Mouse (Mus musculus) hindbrain, embryonic 15.5 days (tissue): ENCODE results near the gene Glb1l3. TPM values are rescaled to one million over a fixed set of nuclear protein-coding genes. Genes with fewer than 3 reads are reported as not detected.

Source experiments
- ATAC-seq: fragments of 200-750 bp; cut with Nextera tagmentation; 2 replicates; pipeline ENCODE4 v1.8.0; 2017; ENCODE audit warnings: low read depth, moderate number of reproducible peaks, moderate TSS enrichment; ENCODE audit not compliant: low FRiP score
- H3K27ac ChIP-seq: fragments of 300-500 bp; sonication (generic); replicated peaks from 2 replicates; pipeline ENCODE4 v1.5.1; 2015; ENCODE audit warnings: mild to moderate bottlenecking, inconsistent platforms
- H3K27me3 ChIP-seq: fragments of 300-500 bp; sonication (generic); 2 replicates; pipeline ENCODE4 v1.6.1; 2015; ENCODE audit warnings: control low read depth, inconsistent platforms
- H3K36me3 ChIP-seq: fragments of 300-500 bp; sonication (generic); 2 replicates; pipeline ENCODE4 v1.6.1; 2015; ENCODE audit warnings: control low read depth, inconsistent platforms
- H3K4me1 ChIP-seq: fragments of 300-500 bp; sonication (generic); replicated peaks from 2 replicates; pipeline ENCODE4 v1.6.1; 2015; ENCODE audit warnings: control low read depth, inconsistent platforms
- H3K4me2 ChIP-seq: fragments of 300-500 bp; sonication (generic); 2 replicates; pipeline ENCODE4 v1.6.1; 2015; ENCODE audit warnings: moderate library complexity, mild to moderate bottlenecking, inconsistent platforms
- H3K4me3 ChIP-seq: fragments of 300-500 bp; sonication (generic); 2 replicates; pipeline ENCODE4 v1.5.1; 2015; ENCODE audit warnings: mild to moderate bottlenecking, inconsistent platforms
- H3K9ac ChIP-seq: fragments of 300-500 bp; sonication (generic); 2 replicates; pipeline ENCODE4 v1.6.1; 2015; ENCODE audit warnings: inconsistent platforms
- H3K9me3 ChIP-seq: fragments of 300-500 bp; sonication (generic); 2 replicates; pipeline ENCODE4 v1.6.1; 2016; ENCODE audit warnings: control low read depth, inconsistent platforms
- WGBS: fragments of 180-500 bp; shearing (Covaris S2); methylation state at CpG from one replicate; pipeline ENCODE4 v1.1.7; 2015; 5-methylcytosine and 5-hydroxymethylcytosine counted together
- polyA plus RNA-seq: library from polyadenylated mRNA; unstranded; fragments of >200 nt; fragmentation: Nextera tagmentation; extraction: Ambion mirVana; gene quantifications from 2 replicates; pipeline ENCODE4 v1.2.1, GENCODE M21; 2015

The Glb1l3 gene
- polyA plus RNA-seq, 1 experiment from 2014 or later, result not detected

DNA sequence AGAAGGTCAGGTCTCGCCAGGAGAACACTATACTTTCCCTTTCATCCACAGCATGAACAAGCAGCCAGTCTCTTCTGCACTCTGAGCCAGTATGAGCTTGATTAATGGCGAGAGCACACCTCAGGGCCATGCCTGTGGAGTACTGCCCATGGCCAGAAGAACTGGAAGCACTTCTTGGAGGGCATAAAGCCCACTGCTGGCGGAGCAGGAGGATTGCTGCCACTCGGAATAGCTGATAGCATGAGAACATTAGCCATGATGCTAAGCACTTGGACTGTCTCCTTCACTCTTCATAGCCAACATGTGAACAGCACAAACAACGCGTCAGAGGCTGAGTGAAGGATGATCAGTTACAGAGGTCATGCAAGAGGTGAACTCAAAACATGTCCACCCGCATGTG, 82.3 kb downstream of the Glb1l3 start:
- Histone ChIP-seq H3K36me3 (no peaks in the 10 kb centered on the region), H3K4me2 (no peak overlapping the region), H3K4me3 (no peak overlapping the region), H3K9ac (no peak overlapping the region), H3K27ac (no peak overlapping the region), H3K4me1 (no peaks in the 10 kb centered on the region), H3K9me3 (no peaks in the 10 kb centered on the region), H3K27me3 (no peaks in the 10 kb centered on the region)
- no peak for ATAC-seq
- 86% methylated on average over 7 of the region's 7 CpGs for WGBS

DNA sequence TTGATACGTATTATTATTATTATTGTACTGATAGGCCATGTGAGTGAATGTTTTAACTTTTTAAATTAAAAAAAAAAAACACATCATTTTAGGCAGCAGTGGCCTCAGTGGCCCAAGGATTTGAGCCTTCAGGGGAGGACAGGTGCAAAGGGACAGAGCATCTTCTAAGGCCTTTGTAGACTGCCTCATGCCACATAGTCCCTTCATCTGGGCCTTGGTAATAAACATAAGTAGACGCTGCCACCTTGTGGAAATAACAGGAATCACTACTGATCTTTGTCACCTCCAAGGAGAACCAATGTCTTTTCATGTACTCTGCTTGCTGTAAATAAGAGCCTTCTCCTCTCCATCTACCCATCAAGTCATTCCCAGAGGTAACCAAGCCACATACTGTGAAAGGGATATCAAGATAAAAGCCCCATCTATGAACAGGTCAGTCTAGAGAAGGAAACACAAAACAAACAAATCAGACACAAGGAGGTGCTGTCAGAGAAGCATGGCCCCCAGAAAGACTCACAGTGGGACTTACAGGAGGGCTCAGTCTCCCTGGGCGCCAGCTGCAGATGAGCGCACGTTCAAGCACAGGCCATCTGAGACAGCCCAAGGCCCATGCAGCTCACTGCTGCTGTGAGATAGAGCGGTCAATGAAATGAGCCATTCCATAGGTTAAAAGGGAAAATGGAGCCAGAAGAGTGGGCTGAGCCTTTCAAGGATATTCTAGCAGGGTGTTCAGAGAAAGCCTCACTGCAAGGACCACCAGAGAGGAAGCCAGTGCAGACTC, 84.4 kb downstream of the Glb1l3 start:
- H3K4me3 ChIP-seq, result no peak overlapping the region
- no peak overlapping the region for H3K9ac ChIP-seq
- H3K36me3 ChIP-seq, result no peaks in the 10 kb centered on the region
- H3K4me1 ChIP-seq, result no peaks in the 10 kb centered on the region
- WGBS, result 59% methylated on average over 6 of the region's 6 CpGs
- no peak overlapping the region for H3K4me2 ChIP-seq
- H3K9me3 ChIP-seq, result no peaks in the 10 kb centered on the region
- H3K27ac ChIP-seq, result no peak overlapping the region
- peak; percentile 71 for ATAC-seq
- no peaks in the 10 kb centered on the region for H3K27me3 ChIP-seq

DNA sequence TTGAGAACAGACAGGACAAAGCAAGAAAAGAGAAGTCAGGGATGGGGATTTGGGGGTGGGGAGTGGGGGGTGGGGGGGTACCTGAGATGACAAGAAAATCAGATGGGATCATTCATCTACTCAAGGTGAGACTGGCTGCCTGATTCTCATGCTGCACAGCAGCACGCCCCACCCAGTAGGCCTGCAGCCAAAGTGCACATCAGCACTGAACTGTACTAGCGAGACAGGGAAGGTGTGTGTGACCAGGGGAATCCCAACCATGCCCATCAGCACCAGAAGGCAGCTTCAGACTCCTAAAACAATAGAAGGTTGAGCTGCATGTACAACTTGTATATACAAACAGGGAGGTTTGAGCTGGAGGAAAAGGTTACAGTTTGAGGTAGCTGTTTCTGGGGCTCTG, 85.0 kb downstream of the Glb1l3 start:
- H3K9ac ChIP-seq, result no peak overlapping the region
- H3K4me2 ChIP-seq, result no peak overlapping the region
- 0 out of 2 replicates have a peak, but pooled peaks have one; percentile 27 for ATAC-seq
- no peaks in the 10 kb centered on the region for H3K9me3 ChIP-seq
- H3K36me3 ChIP-seq, result no peaks in the 10 kb centered on the region
- H3K4me3 ChIP-seq, result no peak overlapping the region
- no peaks in the 10 kb centered on the region for H3K4me1 ChIP-seq
- no peaks in the 10 kb centered on the region for H3K27me3 ChIP-seq
- no peak overlapping the region for H3K27ac ChIP-seq
- WGBS, result 88% methylated on average over 2 of the region's 2 CpGs

DNA sequence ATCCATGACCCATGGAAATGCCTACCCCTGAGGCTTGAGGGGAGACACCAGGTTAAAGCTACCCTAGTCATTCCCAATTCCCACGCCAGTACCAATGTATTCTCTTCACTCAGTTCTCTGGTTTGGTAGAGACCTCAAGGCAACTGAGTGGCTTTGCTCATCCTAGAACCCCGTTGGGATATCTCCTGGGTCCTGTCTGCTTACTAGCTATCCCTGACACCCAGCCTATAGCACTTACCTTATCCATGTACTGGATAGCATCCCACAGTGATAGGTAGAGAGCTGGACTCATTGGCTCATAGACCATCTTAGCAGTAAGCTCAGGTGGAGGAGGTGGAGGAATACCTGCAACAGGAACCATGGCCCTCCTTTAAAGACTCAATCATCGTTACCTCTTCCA, 92.5 kb downstream of the Glb1l3 start:
- 0 out of 2 replicates have a peak, but pooled peaks cover 7% of the 10 kb centered on the region for H3K36me3 ChIP-seq
- H3K9me3 ChIP-seq, result no peaks in the 10 kb centered on the region
- no peak overlapping the region for H3K4me3 ChIP-seq
- H3K4me2 ChIP-seq, result no peak overlapping the region
- no peak for ATAC-seq
- H3K27ac ChIP-seq, result no peak overlapping the region
- no peaks in the 10 kb centered on the region for H3K27me3 ChIP-seq
- H3K4me1 ChIP-seq, result no peaks in the 10 kb centered on the region
- 94% methylated on average over 3 of the region's 3 CpGs for WGBS
- no peak overlapping the region for H3K9ac ChIP-seq

Other genes with a start within 250 kb of the Glb1l3 start
- gene B3gat1, start 127.2 kb downstream of the Glb1l3 start, polyA plus RNA-seq, result 41.1 and 51.0 TPM in 2 replicates
- gene Glb1l2, start 54.4 kb downstream of the Glb1l3 start, polyA plus RNA-seq, result 2.0 and 2.5 TPM in 2 replicates
- 0.16 and 0.47 TPM in 2 replicates for gene Gm1110, start 62.2 kb upstream of the Glb1l3 start, polyA plus RNA-seq
- 36.1 and 41.7 TPM in 2 replicates for gene Acad8, start 138.7 kb upstream of the Glb1l3 start, polyA plus RNA-seq
- gene Thyn1, start 138.8 kb upstream of the Glb1l3 start, polyA plus RNA-seq, result 130 and 131 TPM in 2 replicates
- gene Vps26b, start 169.2 kb upstream of the Glb1l3 start, polyA plus RNA-seq, result 84.8 and 90.7 TPM in 2 replicates
- gene Ncapd3, start 169.3 kb upstream of the Glb1l3 start, polyA plus RNA-seq, result 15.4 and 16.6 TPM in 2 replicates